Mouse (Mus musculus) frontal cortex, adult (tissue): Measurements from ENCODE around the gene Dlgap4.
A peak's percentile ranks its signal among the peaks of the same experiment; 100 is the strongest.

ENCODE experiments used
- ATAC-seq: cut with Nextera tagmentation; 2 replicates; pipeline ENCODE4 v1.9.2; 2017; ENCODE audit warnings: mild to moderate bottlenecking, moderate library complexity, mixed read lengths; ENCODE audit not compliant: low TSS enrichment

Gene Dlgap4

GRCm38 (mm10) chr2:156658751-156659150 lies 45.2 kb downstream of the Dlgap4 start:
- 0 out of 2 replicates have a peak, but pooled peaks have one; percentile 11 for ATAC-seq

GRCm38 (mm10) chr2:156659981-156660380 lies 46.5 kb downstream of the Dlgap4 start:
- no peak for ATAC-seq

DNA sequence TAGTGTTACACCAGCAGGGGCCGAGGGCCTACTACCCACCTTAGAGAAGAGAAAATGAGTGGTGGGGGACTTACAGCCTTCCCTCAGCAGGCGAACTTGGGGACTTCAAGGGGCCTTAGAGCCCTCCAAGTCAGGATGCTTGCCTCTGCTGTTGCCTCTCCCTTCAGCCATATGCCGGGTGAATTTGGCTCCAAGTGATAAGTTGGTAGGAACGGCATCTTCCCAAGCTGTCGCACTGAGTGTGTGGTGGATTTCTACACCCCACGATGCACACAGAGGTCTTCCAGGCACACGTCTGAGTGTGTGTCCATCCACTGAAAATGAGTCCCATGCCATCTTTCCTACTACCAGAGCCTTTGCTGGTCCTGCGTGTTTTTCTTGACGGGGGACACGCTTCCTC lies 49.7 kb downstream of the Dlgap4 start:
- no peak for ATAC-seq

- ATAC-seq: peak; percentile 39; the same call in 1 of the 2 replicates
Measured at GRCm38 (mm10) chr2:156664407-156664806, 50.9 kb downstream of the Dlgap4 start.

- ATAC-seq: peak; percentile 41
Measured at GRCm38 (mm10) chr2:156664993-156665518, 51.6 kb downstream of the Dlgap4 start.

DNA sequence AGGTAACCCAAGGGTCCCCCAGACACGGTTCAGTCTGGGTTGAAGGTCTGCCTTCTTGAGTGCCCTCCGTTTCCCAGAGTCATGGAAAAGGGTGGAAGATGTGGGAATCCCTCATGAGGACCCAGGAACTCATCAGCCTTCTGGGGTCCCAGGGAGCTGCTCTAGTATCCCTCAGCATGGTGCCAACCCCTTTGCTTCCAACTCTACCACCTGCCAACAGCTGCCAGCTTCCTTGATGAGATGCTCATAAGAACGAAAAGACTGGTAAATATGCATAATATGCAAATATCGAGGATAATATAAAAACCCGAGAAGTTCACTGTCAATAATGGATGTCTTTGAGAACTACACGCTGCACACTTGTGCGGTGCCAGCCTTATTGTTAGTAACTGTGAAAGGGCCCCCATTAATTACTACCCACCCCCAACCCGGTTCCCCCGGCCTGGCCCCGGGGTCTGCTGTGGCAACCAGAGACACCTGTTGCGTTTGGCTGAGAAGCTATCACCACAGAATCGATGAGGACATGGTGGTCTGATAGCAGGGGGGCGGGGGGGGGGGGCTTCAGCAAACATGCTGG lies 52.2 kb downstream of the Dlgap4 start:
- no peak for ATAC-seq

GRCm38 (mm10) chr2:156666231-156666630 lies 52.7 kb downstream of the Dlgap4 start:
- peak; percentile 56 for ATAC-seq

- ATAC-seq: no peak
Measured at GRCm38 (mm10) chr2:156667290-156667689, 53.8 kb downstream of the Dlgap4 start.

- ATAC-seq: no peak
Measured at GRCm38 (mm10) chr2:156668625-156669024, 55.1 kb downstream of the Dlgap4 start.

DNA sequence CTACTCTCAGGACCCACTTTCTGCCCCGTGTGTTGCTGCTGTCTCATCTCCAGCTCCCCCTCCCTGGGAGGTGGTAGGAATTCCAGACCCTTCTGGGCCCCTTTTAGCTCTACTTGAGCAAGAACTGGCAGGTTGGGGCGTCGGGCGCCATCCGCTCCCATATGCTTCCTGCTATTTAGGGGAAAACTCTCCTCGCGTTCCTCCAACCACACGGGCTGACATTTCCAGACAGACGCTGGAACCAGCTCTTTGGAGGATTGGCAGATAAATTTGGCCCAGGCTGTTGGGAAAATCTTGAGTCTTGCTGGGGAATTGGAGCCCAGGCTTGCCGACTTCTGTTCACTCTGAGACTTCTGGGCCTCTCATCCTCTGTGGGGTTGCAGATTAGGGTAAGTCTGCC lies 59.8 kb downstream of the Dlgap4 start:
- ATAC-seq: peak; percentile 71

- peak; percentile 58 for ATAC-seq
Measured at GRCm38 (mm10) chr2:156673881-156674669, 60.6 kb downstream of the Dlgap4 start.

- ATAC-seq: no peak
Measured at GRCm38 (mm10) chr2:156676885-156677284, 63.4 kb downstream of the Dlgap4 start.

- no peak for ATAC-seq
Measured at GRCm38 (mm10) chr2:156678112-156678511, 64.6 kb downstream of the Dlgap4 start.

- ATAC-seq: peak; percentile 25
Measured at GRCm38 (mm10) chr2:156682965-156683364, 69.5 kb downstream of the Dlgap4 start.

DNA sequence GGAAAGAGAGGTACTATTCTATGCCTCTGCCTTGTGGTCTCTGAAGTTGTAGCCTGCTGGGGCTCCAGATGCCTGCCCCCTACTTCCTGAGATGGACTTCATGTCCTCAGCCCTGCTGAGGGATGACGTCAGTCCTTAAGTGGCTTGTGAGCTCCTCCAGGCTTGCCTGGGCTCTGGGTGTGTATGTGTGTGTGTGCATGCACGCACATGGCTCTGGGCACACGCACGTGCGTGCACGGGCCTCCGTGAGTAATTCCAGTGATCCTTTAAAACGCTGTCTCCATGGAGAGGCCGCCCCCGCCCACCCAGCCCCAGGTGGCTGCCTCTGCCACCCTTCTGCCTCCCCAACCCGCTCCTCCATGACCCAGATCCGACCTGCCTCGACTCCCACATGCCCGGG lies 72.5 kb downstream of the Dlgap4 start:
- ATAC-seq: no peak

- ATAC-seq: no peak
Measured at GRCm38 (mm10) chr2:156686754-156687153, 73.2 kb downstream of the Dlgap4 start.

DNA sequence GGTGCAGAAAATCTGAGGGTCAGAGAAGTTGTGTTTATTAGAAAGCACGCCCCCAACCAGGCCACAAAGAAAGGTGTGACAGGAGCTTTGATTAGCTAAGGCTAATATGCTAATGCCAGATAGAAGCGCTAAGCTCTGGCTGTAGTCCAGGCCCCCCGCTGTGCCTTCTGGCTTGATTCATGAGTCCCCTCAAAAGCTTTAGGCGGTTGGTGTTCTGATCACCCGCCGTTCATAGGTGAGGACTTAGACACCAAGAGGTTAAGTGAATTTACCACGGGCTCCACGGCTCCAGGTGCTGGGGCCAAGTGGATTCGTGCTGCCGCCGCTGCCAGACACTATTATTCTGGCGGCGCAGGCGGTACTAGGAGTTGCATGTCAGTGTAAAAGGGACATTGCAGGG lies 75.1 kb downstream of the Dlgap4 start:
- no peak for ATAC-seq

DNA sequence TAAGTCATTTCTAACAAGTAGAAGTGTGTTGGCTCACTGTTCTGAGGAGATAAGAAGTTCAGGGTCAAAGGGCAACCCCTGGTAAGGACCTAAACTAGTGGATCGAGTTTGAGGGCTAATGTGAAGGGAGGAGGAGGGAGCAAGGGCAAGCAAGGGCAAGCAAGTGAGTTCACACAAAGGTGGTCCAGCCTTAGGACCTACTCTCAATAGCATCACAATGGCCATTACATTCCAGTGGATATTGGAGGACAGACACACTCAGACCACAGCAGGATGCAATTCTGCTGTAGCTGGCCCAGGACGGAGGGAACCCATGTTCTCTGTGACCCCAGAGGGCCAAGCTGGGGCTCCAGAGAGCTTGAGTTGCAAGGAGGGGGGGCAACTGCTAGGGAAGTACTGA lies 77.3 kb downstream of the Dlgap4 start:
- no peak for ATAC-seq

- ATAC-seq: no peak
Measured at GRCm38 (mm10) chr2:156691746-156692145, 78.2 kb downstream of the Dlgap4 start.

GRCm38 (mm10) chr2:156693241-156693807 lies 79.8 kb downstream of the Dlgap4 start:
- no peak for ATAC-seq

DNA sequence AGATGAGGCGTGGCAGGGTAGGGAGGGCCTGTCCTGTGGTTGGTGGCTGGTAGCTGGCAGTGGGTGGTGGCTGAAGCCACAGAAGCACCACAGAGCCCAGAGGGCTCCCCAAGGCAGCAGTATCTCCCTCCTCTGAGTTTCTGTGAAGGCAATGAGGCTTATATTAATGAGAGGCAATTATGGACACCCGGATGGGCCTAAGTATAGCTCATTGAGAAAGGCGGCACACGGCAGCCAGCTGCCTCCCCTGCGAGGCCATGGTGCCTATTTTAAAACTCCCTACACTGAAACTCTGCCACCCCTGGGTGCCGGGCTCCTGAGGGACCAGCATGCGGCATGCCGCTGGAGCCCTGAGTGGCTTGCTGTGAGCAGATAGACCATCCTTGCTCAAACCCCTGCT lies 83.8 kb downstream of the Dlgap4 start:
- peak; percentile 72 for ATAC-seq

- no peak for ATAC-seq
Measured at GRCm38 (mm10) chr2:156698168-156698567, 84.7 kb downstream of the Dlgap4 start.

GRCm38 (mm10) chr2:156705473-156705872 lies 92.0 kb downstream of the Dlgap4 start:
- ATAC-seq: peak; percentile 56; the same call in 1 of the 2 replicates
